Mouse (Mus musculus) fibroblast of lung, adult 2 months (primary cell): ENCODE measurements around the gene Lrguk.

ENCODE experiments used
- DNase-seq: peaks from one replicate; pipeline ENCODE4 v3.0.0-alpha.2; 2011; ENCODE audit warnings: low read depth

Lrguk gene

GRCm38 (mm10) chr6:34148021-34148420 is 118.8 kb downstream of the Lrguk start:
- no peak for DNase-seq

- DNase-seq, result no peak
Measured at GRCm38 (mm10) chr6:34148639-34149038, 119.4 kb downstream of the Lrguk start.

GRCm38 (mm10) chr6:34149066-34149465 is 119.8 kb downstream of the Lrguk start:
- DNase-seq, result no peak

- no peak for DNase-seq
Measured at GRCm38 (mm10) chr6:34149821-34150220, 120.6 kb downstream of the Lrguk start.

- DNase-seq, result no peak
Measured at GRCm38 (mm10) chr6:34153069-34154052, 124.1 kb downstream of the Lrguk start.

GRCm38 (mm10) chr6:34154202-34154601 is 125.0 kb downstream of the Lrguk start:
- DNase-seq, result peak; percentile 27

GRCm38 (mm10) chr6:34155137-34155804 is 126.0 kb downstream of the Lrguk start:
- no peak for DNase-seq

GRCm38 (mm10) chr6:34156057-34156456 is 126.8 kb downstream of the Lrguk start:
- no peak for DNase-seq

- no peak for DNase-seq
Measured at GRCm38 (mm10) chr6:34156841-34157748, 127.8 kb downstream of the Lrguk start.

- no peak for DNase-seq
Measured at GRCm38 (mm10) chr6:34159998-34160815, 131.0 kb downstream of the Lrguk start.

- no peak for DNase-seq
Measured at GRCm38 (mm10) chr6:34160816-34161310, 131.6 kb downstream of the Lrguk start.

- DNase-seq, result no peak
Measured at GRCm38 (mm10) chr6:34161511-34161910, 132.3 kb downstream of the Lrguk start.

GRCm38 (mm10) chr6:34162607-34163006 is 133.4 kb downstream of the Lrguk start:
- DNase-seq, result no peak

- DNase-seq, result no peak
Measured at GRCm38 (mm10) chr6:34163014-34163413, 133.8 kb downstream of the Lrguk start.

- DNase-seq, result no peak
Measured at GRCm38 (mm10) chr6:34168834-34169233, 139.6 kb downstream of the Lrguk start.

GRCm38 (mm10) chr6:34170844-34171494 is 141.7 kb downstream of the Lrguk start:
- DNase-seq, result no peak

GRCm38 (mm10) chr6:34171748-34172457 is 142.7 kb downstream of the Lrguk start:
- DNase-seq, result no peak

- DNase-seq, result no peak
Measured at GRCm38 (mm10) chr6:34173251-34173650, 144.0 kb downstream of the Lrguk start.

- DNase-seq, result no peak
Measured at GRCm38 (mm10) chr6:34174715-34175114, 145.5 kb downstream of the Lrguk start.
